Comparison of ENCODE assay signal across 8 mouse cellular contexts in genomic region chr4:134401181-134401661, GRCm38 (mm10). TPM values are rescaled to one million over a fixed set of nuclear protein-coding genes. Genes with fewer than 3 reads are reported as not detected.
DNase-seq lines count a peak whose midpoint lies in the region; ATAC-seq and TF ChIP-seq lines count a peak whose summit lies in the region.

No protein-coding gene starts in this region.

- no peak for TF ChIP-seq POLR2A in bone marrow macrophage, adult 2 months (IDR thresholded peaks at IDR 0.05; ENCODE audit: borderline replicate concordance, low read depth, low read length)

- H3K4me2 ChIP-seq in forebrain, postnatal 0 days (ENCODE audit: low read depth), result peak overlapping the region; percentile 70
- peak overlapping the region; percentile 73 for H3K4me2 ChIP-seq in lung, embryonic 14.5 days
- H3K4me2 ChIP-seq in neural tube, embryonic 15.5 days, result peak overlapping the region; percentile 78

- peak overlapping the region; percentile 70 for H3K27ac ChIP-seq in bone marrow macrophage, adult 2 months (ENCODE audit: insufficient read depth, low read depth, low read length)
- H3K27ac ChIP-seq in forebrain, postnatal 0 days (ENCODE audit: low read depth, low read length), result peak overlapping the region; percentile 90
- H3K27ac ChIP-seq in lung, embryonic 14.5 days (ENCODE audit: low read depth), result no peak overlapping the region
- H3K27ac ChIP-seq in neural tube, embryonic 15.5 days (replicated peaks), result peak overlapping the region; percentile 88

- H3K9me3 ChIP-seq in forebrain, postnatal 0 days (ENCODE audit: low read length), result no peaks in the 10 kb centered on the region
- H3K9me3 ChIP-seq in lung, embryonic 14.5 days (ENCODE audit: low read depth, low read length), result no peaks in the 10 kb centered on the region
- H3K9me3 ChIP-seq in neural tube, embryonic 15.5 days (replicated peaks), result no peaks in the 10 kb centered on the region

- H3K36me3 ChIP-seq in forebrain, postnatal 0 days (ENCODE audit: insufficient read depth), result no peaks in the 10 kb centered on the region
- H3K36me3 ChIP-seq in lung, embryonic 14.5 days (ENCODE audit: insufficient read depth), result no peaks in the 10 kb centered on the region
- H3K36me3 ChIP-seq in neural tube, embryonic 15.5 days, result no peaks in the 10 kb centered on the region

- peak overlapping the region; percentile 70 for H3K4me3 ChIP-seq in bone marrow macrophage, adult 2 months (ENCODE audit: insufficient read depth, low read length)
- H3K4me3 ChIP-seq in forebrain, postnatal 0 days (ENCODE audit: low read depth, low read length), result peak overlapping the region; percentile 39
- H3K4me3 ChIP-seq in lung, embryonic 14.5 days (ENCODE audit: low read depth, low read length), result peak overlapping the region; percentile 36
- H3K4me3 ChIP-seq in neural tube, embryonic 15.5 days (replicated peaks), result peak overlapping the region; percentile 44

- H3K9ac ChIP-seq in forebrain, postnatal 0 days, result peak overlapping the region; percentile 59
- peak overlapping the region; percentile 43; the same call in 1 of the 2 replicates for H3K9ac ChIP-seq in lung, embryonic 14.5 days
- H3K9ac ChIP-seq in neural tube, embryonic 15.5 days (replicated peaks), result peak overlapping the region; percentile 51

- TF ChIP-seq CTCF in bone marrow macrophage, adult 2 months (IDR thresholded peaks at IDR 0.05; ENCODE audit: low read depth, low read length), result no peak
- TF ChIP-seq CTCF in forebrain, postnatal 0 days (IDR thresholded peaks at IDR 0.05; ENCODE audit: low read depth), result no peak
- no peak for TF ChIP-seq CTCF in lung, embryonic 14.5 days (IDR thresholded peaks at IDR 0.05; ENCODE audit: low read depth)

- ATAC-seq in forebrain, postnatal 0 days, result peak; percentile 85
- ATAC-seq in hematopoietic stem cell, adult 5-6 weeks (replicated peaks in 1 of 2; ENCODE audit: insufficient read depth in 1 of 2, low FRiP score in 2 of 2, low TSS enrichment in 1 of 2, low read depth in 1 of 2, poor library complexity in 2 of 2, severe bottlenecking in 2 of 2), result peak; percentile 52 to 68
- peak; percentile 68 for ATAC-seq in lung, embryonic 14.5 days (ENCODE audit: insufficient read depth)
- ATAC-seq in neural tube, embryonic 15.5 days (ENCODE audit: low FRiP score), result peak; percentile 82

- H3K27me3 ChIP-seq in forebrain, postnatal 0 days (ENCODE audit: insufficient read depth, low read length), result no peaks in the 10 kb centered on the region
- H3K27me3 ChIP-seq in lung, embryonic 14.5 days (ENCODE audit: insufficient read depth, low read length), result no peaks in the 10 kb centered on the region
- no peaks in the 10 kb centered on the region for H3K27me3 ChIP-seq in neural tube, embryonic 15.5 days (replicated peaks)

- WGBS in forebrain, postnatal 0 days, result 11% methylated on average over 19 of the region's 19 CpGs
- 4% methylated on average over 19 of the region's 19 CpGs for whole genome bisulfite sequencing in lung, embryonic 14.5 days
- 2% methylated on average over 19 of the region's 19 CpGs for WGBS in neural tube, embryonic 15.5 days

- peak; percentile 50 for DNase-seq in CD4-positive helper T cell, adult 2 months (ENCODE audit: low read depth, low spot score)
- DNase-seq in forebrain, postnatal 0 days, result peak; percentile 84
- DNase-seq in layer of hippocampus, postnatal 14 days (ENCODE audit: low spot score in 2 of 2), result peak; percentile 67 to 68
- DNase-seq in lung, embryonic 14.5 days, result peak; percentile 77
- peak; percentile 78 to 81 for DNase-seq in thymus, postnatal 36 days

- peaks cover 30% of the 10 kb centered on the region for H3K4me1 ChIP-seq in bone marrow macrophage, adult 2 months (ENCODE audit: control insufficient read depth, insufficient read depth, low read length)
- peaks cover 15% of the 10 kb centered on the region for H3K4me1 ChIP-seq in forebrain, postnatal 0 days (ENCODE audit: insufficient read depth)
- peaks cover 8% of the 10 kb centered on the region; the same call in 1 of the 2 replicates for H3K4me1 ChIP-seq in lung, embryonic 14.5 days (ENCODE audit: insufficient read depth)
- peaks cover 38% of the 10 kb centered on the region for H3K4me1 ChIP-seq in neural tube, embryonic 15.5 days

RNA-seq across cellular contexts. Expression of gene Pafah2, which starts 5.1 kb away (rescaled TPM):
- polyA plus RNA-seq in bone marrow macrophage, adult 2 months (2012; ENCODE audit: insufficient read depth, insufficient read length, missing spikeins), result 6.4 and 8.0 TPM in 2 replicates
- 11.1 and 18.0 TPM in 2 replicates for total RNA-seq in forebrain, postnatal 0 days (2014; rRNA removed)
- polyA plus RNA-seq in forebrain, postnatal 0 days (2015; fragmentation: Nextera tagmentation; extraction: Ambion mirVana), result 6.4 and 7.6 TPM in 2 replicates
- 15.7 and 25.3 TPM in 2 replicates for total RNA-seq in hematopoietic stem cell, adult 5-6 weeks (2017)
- total RNA-seq in layer of hippocampus, postnatal 14 days (2021), result 10 to 100 TPM in 1 of 2 experiments, 1 to 10 TPM in 1; 7.8 to 10.9 TPM
- polyA plus RNA-seq in lung, embryonic 14.5 days (2014; fragmentation: Nextera tagmentation; extraction: Ambion mirVana), result 10.5 and 12.2 TPM in 2 replicates
- polyA plus RNA-seq in neural tube, embryonic 15.5 days (2015; fragmentation: Nextera tagmentation; extraction: Ambion mirVana), result 7.5 and 8.9 TPM in 2 replicates

RNA-seq across cellular contexts. Expression of gene Extl1, which starts 17.6 kb away (rescaled TPM):
- polyA plus RNA-seq in bone marrow macrophage, adult 2 months (2012; ENCODE audit: insufficient read depth, insufficient read length, missing spikeins), result 0.56 TPM in 1 of 2 replicates, not detected in the other
- total RNA-seq in forebrain, postnatal 0 days (2014; rRNA removed), result 0.95 and 1.4 TPM in 2 replicates
- 1.2 TPM in 2 replicates for polyA plus RNA-seq in forebrain, postnatal 0 days (2015; fragmentation: Nextera tagmentation; extraction: Ambion mirVana)
- total RNA-seq in hematopoietic stem cell, adult 5-6 weeks (2017), result 0.20 and 0.50 TPM in 2 replicates
- total RNA-seq in layer of hippocampus, postnatal 14 days (2021), result 10 to 100 TPM; 37.6 to 39.5 TPM
- polyA plus RNA-seq in lung, embryonic 14.5 days (2014; fragmentation: Nextera tagmentation; extraction: Ambion mirVana), result 2.9 and 3.7 TPM in 2 replicates
- polyA plus RNA-seq in neural tube, embryonic 15.5 days (2015; fragmentation: Nextera tagmentation; extraction: Ambion mirVana), result 0.75 and 1.2 TPM in 2 replicates

RNA-seq across cellular contexts. Expression of gene Slc30a2, which starts 58.2 kb away (rescaled TPM):
- polyA plus RNA-seq in bone marrow macrophage, adult 2 months (2012; ENCODE audit: insufficient read depth, insufficient read length, missing spikeins), result not detected in 2 replicates
- 0.08 TPM in 1 of 2 replicates, not detected in the other for total RNA-seq in forebrain, postnatal 0 days (2014; rRNA removed)
- 0.15 and 0.28 TPM in 2 replicates for polyA plus RNA-seq in forebrain, postnatal 0 days (2015; fragmentation: Nextera tagmentation; extraction: Ambion mirVana)
- total RNA-seq in hematopoietic stem cell, adult 5-6 weeks (2017), result not detected in 2 replicates
- total RNA-seq in layer of hippocampus, postnatal 14 days (2021), result not detected
- polyA plus RNA-seq in lung, embryonic 14.5 days (2014; fragmentation: Nextera tagmentation; extraction: Ambion mirVana), result 0.05 TPM in 1 of 2 replicates, not detected in the other
- 0.14 and 0.20 TPM in 2 replicates for polyA plus RNA-seq in neural tube, embryonic 15.5 days (2015; fragmentation: Nextera tagmentation; extraction: Ambion mirVana)
